Mouse (Mus musculus) adrenal gland, adult 10 weeks (tissue): ENCODE data around the gene Snrpf. TPM values are rescaled to one million over a fixed set of nuclear protein-coding genes. Genes with fewer than 3 reads are reported as not detected.

Experiments used
- polyA plus RNA-seq: library from polyadenylated mRNA; stranded (reverse); fragments of 350-450 nt; fragmentation: Illumina TruSeq; extraction: RNeasy Lipid Tissue Mini Kit (QIAGEN cat#74804); gene quantifications from one replicate; pipeline ENCODE4 v1.2.3, GENCODE M21; 2014; ENCODE audit warnings: low read depth, low replicate concordance

The Snrpf gene
- 38.8 TPM for polyA plus RNA-seq

GRCm38 (mm10) chr10:93589281-93589848, at the start of gene Snrpf:
Gene Snrpf, minus strand, starts transcription at chr10:93589706.

GRCm38 (mm10) chr10:93540431-93541210, 48.9 kb downstream of the Snrpf start, which contains the start of gene Ccdc38:
Gene Ccdc38, plus strand, starts transcription at chr10:93540632.

GRCm38 (mm10) chr10:93539775-93540430, 49.6 kb downstream of the Snrpf start, which contains the start of gene Amdhd1:
Gene Amdhd1, minus strand, starts transcription at chr10:93540033.

Other genes with a start within 250 kb of the Snrpf start
- gene Lta4h, start 136.3 kb downstream of the Snrpf start, polyA plus RNA-seq = 42.7 TPM
- gene Hal, start 100.9 kb downstream of the Snrpf start, polyA plus RNA-seq = not detected
- gene Amdhd1, start 49.7 kb downstream of the Snrpf start, polyA plus RNA-seq = not detected
- gene Ccdc38, start 49.1 kb downstream of the Snrpf start, polyA plus RNA-seq = not detected
- gene Ntn4, start 51.0 kb upstream of the Snrpf start, polyA plus RNA-seq = 31.3 TPM
- not detected for gene Usp44, start 241.8 kb upstream of the Snrpf start, polyA plus RNA-seq